Mouse (Mus musculus) cerebellum, adult 2 months (tissue): Measurements from ENCODE around the gene Abca7. TPM values are rescaled to one million over a fixed set of nuclear protein-coding genes. Genes with fewer than 3 reads are reported as not detected.

ENCODE experiments used
- DNase-seq, 2 experiments: peaks; one replicate each; pipeline ENCODE4 v3.0.0; 2021
- H3K27ac ChIP-seq: fragments of 200-500 bp; 2 replicates; pipeline ENCODE4 v1.5.1; 2012; ENCODE audit warnings: low read length, control low read depth, inconsistent platforms; ENCODE audit not compliant: insufficient read depth
- H3K27me3 ChIP-seq: fragments of 200-500 bp; 2 replicates; pipeline ENCODE4 v1.6.1; 2012; ENCODE audit warnings: inconsistent platforms, mild to moderate bottlenecking, low read length, moderate library complexity; ENCODE audit not compliant: control insufficient read depth, insufficient read depth
- H3K4me1 ChIP-seq: fragments of 200-500 bp; 2 replicates; pipeline ENCODE4 v1.6.1; 2011; ENCODE audit warnings: low read length; ENCODE audit not compliant: control insufficient read depth, insufficient read depth
- H3K4me3 ChIP-seq: fragments of 200-500 bp; replicated peaks from 2 replicates; pipeline ENCODE3; 2011; ENCODE audit warnings: mild to moderate bottlenecking, low read depth, low read length, control low read depth; ENCODE audit not compliant: insufficient read depth
- CTCF ChIP-seq: fragments of 200-500 bp; IDR thresholded peaks from 2 replicates; pipeline ENCODE4 v1.5.1; 2011; ENCODE audit warnings: low read depth, mild to moderate bottlenecking, control low read depth, low read length, moderate library complexity, borderline replicate concordance; ENCODE audit not compliant: insufficient read depth
- POLR2A ChIP-seq: fragments of 200-500 bp; IDR thresholded peaks from 2 replicates; pipeline ENCODE4 v1.6.1; 2011; ENCODE audit warnings: low read length, control low read depth, borderline replicate concordance; ENCODE audit not compliant: insufficient read depth
- WGBS: fragments of 180-500 bp; shearing (Covaris S2); methylation state at CpG from one replicate; pipeline ENCODE4 v1.1.7; 2018; 5-methylcytosine and 5-hydroxymethylcytosine counted together
- polyA plus RNA-seq: library from polyadenylated mRNA; depleted of rRNA; stranded (reverse); fragments of >200 nt; gene quantifications from 2 replicates; pipeline ENCODE4 v1.2.3, GENCODE M21; 2012; rRNA removed

Abca7 gene
- polyA plus RNA-seq: 31.1 and 32.4 TPM in 2 replicates

DNA sequence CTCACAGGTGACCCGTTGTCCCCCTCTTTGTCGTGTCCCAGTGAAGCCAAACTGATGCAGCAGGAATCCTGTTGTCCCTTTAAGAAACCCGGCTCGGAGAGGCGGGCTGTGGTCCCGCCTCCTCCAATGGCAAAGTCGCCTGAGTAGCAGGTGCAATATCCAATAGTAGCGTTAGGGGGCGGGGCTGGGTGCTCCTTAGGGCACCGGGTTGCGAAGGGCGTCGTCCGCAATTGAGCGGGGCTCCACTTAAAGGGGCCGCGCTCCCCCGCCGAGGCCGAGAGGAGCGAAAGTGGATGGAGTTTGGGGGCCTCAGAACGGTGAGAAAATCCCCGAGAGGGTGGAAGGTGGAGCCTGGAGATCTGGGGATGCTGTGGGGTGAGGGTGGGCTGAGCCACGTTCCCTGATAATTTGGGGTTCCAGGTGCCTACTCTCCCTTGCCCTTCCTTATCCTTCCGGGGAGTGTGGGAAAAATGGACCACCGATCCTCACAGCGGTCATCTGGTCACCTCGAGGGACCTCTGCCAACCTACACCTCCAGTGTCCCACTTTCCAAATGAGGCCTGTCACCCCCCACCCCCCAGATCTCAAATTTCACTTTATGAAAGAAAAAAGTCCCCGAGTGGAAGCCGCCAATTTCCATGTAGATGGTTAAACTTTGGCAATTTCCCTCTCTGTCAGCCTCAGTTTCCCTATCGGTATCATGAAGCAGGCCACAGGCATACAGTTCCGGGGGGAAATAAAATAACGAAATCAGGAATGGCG, at the start of gene Abca7:
Gene Abca7, plus strand, starts transcription at position 223 of the 762 bp plus-strand sequence.
- WGBS: under 1% methylated on average over 34 of the region's 34 CpGs
- peak within 1 kb of the TSS; percentile 34; the same call in 1 of the 2 replicates for H3K27ac ChIP-seq
- H3K27me3 ChIP-seq: no peaks in the 10 kb centered on the region
- TF ChIP-seq CTCF: no peak
- TF ChIP-seq POLR2A: peak; percentile 29; the same call in 1 of the 2 replicates
- peak; percentile 95 to 98 for DNase-seq
- H3K4me3 ChIP-seq: peak within 1 kb of the TSS; percentile 74
- H3K4me1 ChIP-seq: no peaks in the 10 kb centered on the region

- Histone ChIP-seq H3K27ac (no peak overlapping the region), H3K4me3 (no peak overlapping the region), H3K27me3 (no peaks in the 10 kb centered on the region), H3K4me1 (peaks cover 5% of the 10 kb centered on the region)
- 70% methylated on average over 7 of the region's 7 CpGs for WGBS
- no peak for DNase-seq
- TF ChIP-seq CTCF (no peak), POLR2A (no peak)
Observed at GRCm38 (mm10) chr10:79946752-79947322, 49.5 kb upstream of the Abca7 start.

- H3K4me1 ChIP-seq: peaks cover 5% of the 10 kb centered on the region
- TF ChIP-seq POLR2A (no peak), CTCF (no peak)
- DNase-seq: no peak
- no peak overlapping the region for H3K27ac ChIP-seq
- no peak overlapping the region for H3K4me3 ChIP-seq
- WGBS: 88% methylated on average over 6 of the region's 6 CpGs
- no peaks in the 10 kb centered on the region for H3K27me3 ChIP-seq
Observed at GRCm38 (mm10) chr10:79947502-79947901, 48.8 kb upstream of the Abca7 start.

DNA sequence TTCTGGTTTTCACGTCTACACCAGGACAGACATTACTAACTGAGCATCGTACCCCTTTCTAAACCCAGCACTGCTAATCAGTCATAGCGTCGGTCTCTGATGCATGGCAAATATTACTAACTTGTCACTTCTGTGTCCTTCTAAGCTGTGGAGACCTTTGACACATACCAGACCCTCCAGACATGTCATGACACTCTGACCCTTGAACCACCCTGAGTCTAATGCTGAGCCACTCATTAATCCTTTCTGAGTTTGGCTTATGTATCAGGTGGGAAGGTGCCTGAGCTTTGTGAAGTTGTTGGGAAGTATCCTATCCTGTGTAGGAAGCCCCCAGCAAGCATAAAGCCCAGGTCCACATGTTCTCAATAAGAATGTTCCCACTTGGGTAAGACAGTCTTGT, 46.4 kb upstream of the Abca7 start:
- DNase-seq: no peak
- Histone ChIP-seq H3K4me3 (no peak overlapping the region), H3K4me1 (peaks cover 5% of the 10 kb centered on the region), H3K27ac (no peak overlapping the region), H3K27me3 (no peaks in the 10 kb centered on the region)
- WGBS: 92% methylated on average over 4 of the region's 4 CpGs
- TF ChIP-seq POLR2A (no peak), CTCF (no peak)

- Histone ChIP-seq H3K27me3 (no peaks in the 10 kb centered on the region), H3K4me1 (peaks cover 5% of the 10 kb centered on the region; the same call in 1 of the 2 replicates), H3K4me3 (no peak overlapping the region), H3K27ac (no peak overlapping the region)
- TF ChIP-seq CTCF: no peak
- TF ChIP-seq POLR2A: no peak
- 76% methylated on average over 18 of the region's 18 CpGs for WGBS
- no peak for DNase-seq
Observed at GRCm38 (mm10) chr10:79950661-79951060, 45.6 kb upstream of the Abca7 start.

DNA sequence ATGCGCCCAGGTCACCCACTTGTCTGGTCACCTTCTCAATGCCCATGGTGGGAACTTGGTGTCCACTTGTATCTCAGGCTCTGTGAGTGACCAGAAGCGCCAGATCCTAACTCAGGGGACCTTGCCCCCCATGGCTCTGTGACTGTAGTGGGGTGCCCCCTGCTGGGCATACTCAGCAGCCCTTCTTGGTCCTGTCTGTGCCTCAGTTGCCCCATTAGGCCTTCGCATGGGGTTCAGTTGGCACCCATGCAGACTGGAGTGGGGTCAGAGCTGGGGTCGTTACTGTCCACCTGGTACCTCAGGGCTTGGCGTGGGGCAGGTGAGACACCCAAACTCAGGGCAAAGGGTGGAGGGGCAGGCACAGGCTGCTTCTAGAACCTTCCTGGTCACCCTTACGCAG, 42.3 kb upstream of the Abca7 start:
- TF ChIP-seq CTCF (peak; percentile 51), POLR2A (no peak)
- H3K27me3 ChIP-seq: no peaks in the 10 kb centered on the region
- 85% methylated on average over 6 of the region's 6 CpGs for WGBS
- no peak overlapping the region for H3K27ac ChIP-seq
- H3K4me3 ChIP-seq: no peak overlapping the region
- no peak for DNase-seq
- H3K4me1 ChIP-seq: no peaks in the 10 kb centered on the region; the same call in 1 of the 2 replicates

DNA sequence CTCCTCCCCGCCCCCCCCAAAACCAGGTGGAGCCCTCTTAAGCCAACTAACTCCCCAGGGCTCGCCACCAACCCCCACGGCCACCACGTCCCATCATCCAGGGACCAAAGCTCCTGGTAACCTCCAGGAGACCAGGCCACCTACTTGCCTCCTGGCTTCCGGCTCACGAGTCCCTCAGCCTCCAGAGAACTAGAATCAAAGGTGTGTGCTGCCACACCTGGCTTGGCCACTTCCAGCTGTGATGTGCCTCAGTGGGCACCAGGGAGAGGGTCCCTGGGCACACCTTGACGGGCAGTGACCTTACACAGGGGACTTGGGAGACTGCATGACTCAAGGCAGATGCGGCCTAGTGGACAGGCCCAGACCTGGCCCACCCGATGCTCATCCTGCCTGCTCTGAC, 40.6 kb upstream of the Abca7 start:
- 78% methylated on average over 9 of the region's 9 CpGs for WGBS
- H3K27me3 ChIP-seq: no peaks in the 10 kb centered on the region
- no peaks in the 10 kb centered on the region; the same call in 1 of the 2 replicates for H3K4me1 ChIP-seq
- no peak overlapping the region for H3K27ac ChIP-seq
- H3K4me3 ChIP-seq: no peak overlapping the region
- TF ChIP-seq CTCF (no peak), POLR2A (no peak)
- no peak for DNase-seq

DNA sequence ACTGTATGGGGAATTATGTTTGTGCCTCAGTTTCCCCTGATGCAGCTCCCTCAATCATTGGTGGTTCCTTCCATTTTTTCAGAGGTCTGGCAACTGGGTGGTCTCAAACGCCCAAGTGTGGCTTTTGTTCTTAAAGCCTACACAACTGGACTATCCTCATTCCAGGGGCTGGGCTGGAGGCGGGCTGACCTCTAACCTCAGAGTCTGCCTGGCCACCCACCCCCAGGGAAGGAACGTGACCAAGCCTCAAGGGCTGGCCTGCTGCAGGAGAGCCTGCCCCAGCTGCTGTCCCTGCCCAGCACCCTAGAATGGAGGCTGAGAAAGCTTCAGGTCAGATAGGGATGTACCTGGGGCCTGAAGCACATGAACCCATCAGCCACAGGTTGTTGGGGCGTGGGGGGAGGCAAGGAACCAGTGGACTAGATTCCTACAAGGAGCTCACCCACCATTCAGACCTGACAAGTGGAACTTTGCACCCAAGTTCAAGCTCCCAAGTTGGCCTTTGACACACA, 39.6 kb upstream of the Abca7 start:
- no peak for DNase-seq
- Histone ChIP-seq H3K27ac (no peak overlapping the region), H3K4me1 (no peaks in the 10 kb centered on the region; the same call in 1 of the 2 replicates), H3K4me3 (no peak overlapping the region), H3K27me3 (no peaks in the 10 kb centered on the region)
- WGBS: 36% methylated on average over 4 of the region's 4 CpGs
- no peak for TF ChIP-seq CTCF
- no peak for TF ChIP-seq POLR2A
